Mouse (Mus musculus) liver, postnatal 0 days (tissue): ENCODE data around the gene Elmo1.

Experiments used
- CTCF ChIP-seq: sonication (generic); IDR thresholded peaks from 2 replicates; pipeline ENCODE4 v1.5.1; 2016; ENCODE audit warnings: antibody characterized with exemption, low read depth
- EP300 ChIP-seq: IDR thresholded peaks from 2 replicates; pipeline ENCODE4 v1.6.1; 2016; ENCODE audit warnings: antibody characterized with exemption, low read depth, mild to moderate bottlenecking

GRCm38 (mm10) chr13:20516096-20516495, 425.7 kb downstream of the Elmo1 start:
- TF ChIP-seq EP300 = no peak
- TF ChIP-seq CTCF = no peak
